14 mouse cellular contexts compared by ENCODE assay signal in genomic region chr1:36496719-36497118, GRCm38 (mm10). TPM values are rescaled to one million over a fixed set of nuclear protein-coding genes. Genes with fewer than 3 reads are reported as not detected.
DNase-seq lines count a peak whose midpoint lies in the region; ATAC-seq and TF ChIP-seq lines count a peak whose summit lies in the region.
"Had no signal": no experiment of that assay in that cellular context is flagged by ENCODE, and none has a peak within 500 bp of the region (broad histone marks: within the 10 kb centered on the region; RNA-seq: fewer than 3 reads in every experiment).

No protein-coding gene starts in this region.

- no peaks in the 10 kb centered on the region for H3K27me3 ChIP-seq in heart, embryonic 12.5 days (replicated peaks)
- H3K27me3 ChIP-seq: embryonic facial prominence, embryonic 13.5 days; hindbrain, embryonic 12.5 days; lung, embryonic 15.5 days; neural tube, embryonic 12.5 days had no signal

- ATAC-seq in heart, embryonic 12.5 days (ENCODE audit: insufficient number of reproducible peaks, low FRiP score): no peak

- peaks cover 10% of the 10 kb centered on the region for H3K36me3 ChIP-seq in heart, embryonic 12.5 days

- TF ChIP-seq CTCF in lung, adult 2 months (IDR thresholded peaks at IDR 0.05; ENCODE audit: insufficient read depth, low read length): no peak

- H3K9me3 ChIP-seq in heart, embryonic 12.5 days (replicated peaks): no peaks in the 10 kb centered on the region
- H3K9me3 ChIP-seq: embryonic facial prominence, embryonic 13.5 days; hindbrain, embryonic 12.5 days; lung, embryonic 15.5 days; neural tube, embryonic 12.5 days had no signal

- H3K4me1 ChIP-seq in heart, embryonic 12.5 days (replicated peaks): peaks cover 16% of the 10 kb centered on the region
- peaks cover 2% of the 10 kb centered on the region for H3K4me1 ChIP-seq in lung, adult 2 months (ENCODE audit: control insufficient read depth, insufficient read depth, low read length)
- H3K4me1 ChIP-seq: neural tube, embryonic 12.5 days had no signal

- H3K9ac ChIP-seq in heart, embryonic 12.5 days: no peak overlapping the region
- H3K9ac ChIP-seq: hindbrain, embryonic 12.5 days; lung, embryonic 15.5 days; neural tube, embryonic 12.5 days had no signal

- WGBS in heart, embryonic 12.5 days: 39% methylated on average over 2 of the region's 2 CpGs
- 44% methylated on average over 2 of the region's 2 CpGs for WGBS in lung, adult 2 months

- H3K4me3 ChIP-seq in heart, embryonic 12.5 days: no peak overlapping the region
- H3K4me3 ChIP-seq in lung, adult 2 months (replicated peaks; ENCODE audit: extremely low read depth, low read depth, low read length): no peak overlapping the region
- H3K4me3 ChIP-seq: embryonic facial prominence, embryonic 13.5 days; hindbrain, embryonic 12.5 days; lung, embryonic 15.5 days; neural tube, embryonic 12.5 days had no signal

- TF ChIP-seq POLR2A in lung, adult 2 months (IDR thresholded peaks at IDR 0.05; ENCODE audit: borderline replicate concordance, extremely low read depth, low read depth, low read length): no peak

- no peak overlapping the region for H3K27ac ChIP-seq in heart, embryonic 12.5 days (ENCODE audit: poor library complexity, severe bottlenecking)
- H3K27ac ChIP-seq: embryonic facial prominence, embryonic 13.5 days; hindbrain, embryonic 12.5 days; lung, embryonic 15.5 days; neural tube, embryonic 12.5 days had no signal

- intact Hi-C loops in heart, postnatal 10 days (cut with DNase I): loop anchor here (1.0 kb wide), 1 partner anchor 173 kb away; no protein-coding TSS in a partner anchor

- no peak overlapping the region for H3K4me2 ChIP-seq in heart, embryonic 12.5 days
- H3K4me2 ChIP-seq: embryonic facial prominence, embryonic 13.5 days; hindbrain, embryonic 12.5 days; lung, embryonic 15.5 days; neural tube, embryonic 12.5 days had no signal

- peak; percentile 30 for DNase-seq in adrenal gland, adult 2 months
- DNase-seq in adrenal gland, postnatal 4 days (ENCODE audit: low spot score in 2 of 2): no peak
- peak; percentile 45 to 46 for DNase-seq in heart, postnatal 10 days
- peak; percentile 38 for DNase-seq in lung, postnatal 10 days
- DNase-seq in lung, adult 2 months: no peak
- DNase-seq in kidney, postnatal 4 days: peak; percentile 51 to 54
- DNase-seq in Muller cell, postnatal 12 days (ENCODE audit: inconsistent ontology term): no peak
- DNase-seq: gastrocnemius, postnatal 10 days had no signal

RNA-seq across cellular contexts. Expression of gene Cnnm3, which starts 14.9 kb away (rescaled TPM):
- total RNA-seq in adrenal gland, adult 2 months (2021): 10 to 100 TPM; 25.9 to 32.0 TPM
- polyA plus RNA-seq in adrenal gland, adult 2 months (2012; rRNA removed): 53.9 and 70.6 TPM in 2 replicates
- 10 to 100 TPM; 44.1 to 45.1 TPM for total RNA-seq in adrenal gland, postnatal 4 days (2021)
- total RNA-seq in heart, postnatal 10 days (2021): 10 to 100 TPM; 15.3 to 18.3 TPM
- polyA plus RNA-seq in heart, embryonic 12.5 days (2016; fragmentation: Nextera tagmentation; extraction: Ambion mirVana): 2.2 and 3.4 TPM in 2 replicates
- polyA plus RNA-seq in lung, adult 2 months (2012; rRNA removed): 36.6 and 37.0 TPM in 2 replicates

RNA-seq across cellular contexts. Expression of gene Cnnm4, which starts 25.3 kb away (rescaled TPM):
- total RNA-seq in adrenal gland, adult 2 months (2021): 1 to 10 TPM; 4.6 to 5.3 TPM
- 2.6 and 3.3 TPM in 2 replicates for polyA plus RNA-seq in adrenal gland, adult 2 months (2012; rRNA removed)
- total RNA-seq in adrenal gland, postnatal 4 days (2021): 1 to 10 TPM; 4.3 to 5.2 TPM
- total RNA-seq in heart, postnatal 10 days (2021): 1 to 10 TPM; 3.5 to 4.1 TPM
- polyA plus RNA-seq in heart, embryonic 12.5 days (2016; fragmentation: Nextera tagmentation; extraction: Ambion mirVana): 6.2 and 7.3 TPM in 2 replicates
- 5.6 and 5.9 TPM in 2 replicates for polyA plus RNA-seq in lung, adult 2 months (2012; rRNA removed)

RNA-seq across cellular contexts. Expression of gene Ankrd23, which starts 40.0 kb away (rescaled TPM):
- total RNA-seq in adrenal gland, adult 2 months (2021): 10 to 100 TPM in 1 of 2 experiments, 1 to 10 TPM in 1; 6.9 to 11.2 TPM
- polyA plus RNA-seq in adrenal gland, adult 2 months (2012; rRNA removed): 16.5 and 19.9 TPM in 2 replicates
- total RNA-seq in adrenal gland, postnatal 4 days (2021): 10 to 100 TPM; 20.7 to 22.9 TPM
- 100 to 1,000 TPM; 189 to 244 TPM for total RNA-seq in heart, postnatal 10 days (2021)
- polyA plus RNA-seq in heart, embryonic 12.5 days (2016; fragmentation: Nextera tagmentation; extraction: Ambion mirVana): 14.9 and 16.8 TPM in 2 replicates
- 13.7 and 36.2 TPM in 2 replicates for polyA plus RNA-seq in lung, adult 2 months (2012; rRNA removed)

RNA-seq across cellular contexts. Expression of gene Gm42417, which starts 42.5 kb away (rescaled TPM):
- total RNA-seq in adrenal gland, adult 2 months (2021): not detected
- not detected in 2 replicates for polyA plus RNA-seq in adrenal gland, adult 2 months (2012; rRNA removed)
- total RNA-seq in adrenal gland, postnatal 4 days (2021): not detected
- 100 to 1,000 TPM in 1 of 2 experiments, 10 to 100 TPM in 1; 90.6 to 123 TPM for total RNA-seq in heart, postnatal 10 days (2021)
- polyA plus RNA-seq in heart, embryonic 12.5 days (2016; fragmentation: Nextera tagmentation; extraction: Ambion mirVana): 0.40 TPM in 1 of 2 replicates, not detected in the other
- not detected in 2 replicates for polyA plus RNA-seq in lung, adult 2 months (2012; rRNA removed)
- total RNA-seq: layer of hippocampus, postnatal 14 days had no signal
- polyA plus RNA-seq: embryonic facial prominence, embryonic 13.5 days; hindbrain, embryonic 12.5 days; lung, embryonic 15.5 days; neural tube, embryonic 12.5 days had no signal

RNA-seq across cellular contexts. Expression of gene Ankrd39, which starts 50.5 kb away (rescaled TPM):
- 10 to 100 TPM; 11.1 to 14.5 TPM for total RNA-seq in adrenal gland, adult 2 months (2021)
- polyA plus RNA-seq in adrenal gland, adult 2 months (2012; rRNA removed): 24.4 and 41.9 TPM in 2 replicates
- 10 to 100 TPM; 19.8 to 23.1 TPM for total RNA-seq in adrenal gland, postnatal 4 days (2021)
- total RNA-seq in heart, postnatal 10 days (2021): 10 to 100 TPM; 12.9 to 14.1 TPM
- 23.1 and 24.4 TPM in 2 replicates for polyA plus RNA-seq in heart, embryonic 12.5 days (2016; fragmentation: Nextera tagmentation; extraction: Ambion mirVana)
- 22.1 and 22.8 TPM in 2 replicates for polyA plus RNA-seq in lung, adult 2 months (2012; rRNA removed)

Comparison
In these comparisons a context has a peak if more than half of its experiments do, and no peak if none do; other contexts are left out.
1. DNase-seq: peak in adrenal gland, adult 2 months (single experiment), heart, postnatal 10 days (2 of 2), lung, postnatal 10 days (single experiment) and kidney, postnatal 4 days (2 of 2); none in adrenal gland, postnatal 4 days (0 of 2), lung, adult 2 months (single experiment) and Muller cell, postnatal 12 days (single experiment).
2. RNA of gene Ankrd23, which starts 40.0 kb away (total RNA-seq): 189 to 244 TPM in heart, postnatal 10 days; 20.7 to 22.9 TPM in adrenal gland, postnatal 4 days and 6.9 to 11.2 TPM in adrenal gland, adult 2 months; every median in the first group is over 4 times any median in the second.